Comparison of ENCODE assay signal across 18 mouse cellular contexts in the genomic region with DNA sequence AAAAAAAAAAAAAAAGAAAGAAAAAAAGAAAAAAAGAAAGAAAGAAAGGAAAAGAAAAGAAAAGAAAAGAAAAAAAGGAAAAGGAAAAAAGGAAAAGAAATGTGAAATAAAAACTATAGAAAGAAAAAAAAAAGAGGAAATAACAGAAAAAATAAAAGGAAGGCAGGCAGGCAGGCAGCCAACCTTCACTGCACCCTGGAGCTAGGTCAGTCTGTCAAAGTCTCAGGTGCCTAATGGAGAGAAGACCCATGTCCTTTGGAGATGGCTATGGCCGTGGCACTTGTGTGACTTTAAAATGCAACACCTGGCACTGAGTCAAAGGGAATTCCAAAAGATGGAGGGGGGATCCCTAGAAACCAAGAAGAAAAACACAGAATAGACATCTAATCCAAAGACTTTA. TPM values are rescaled to one million over a fixed set of nuclear protein-coding genes. Genes with fewer than 3 reads are reported as not detected.
DNase-seq lines count a peak whose midpoint lies in the region; TF ChIP-seq lines count a peak whose summit lies in the region.
"Had no signal": no experiment of that assay in that cellular context is flagged by ENCODE, and none has a peak within 500 bp of the region (broad histone marks: within the 10 kb centered on the region; RNA-seq: fewer than 3 reads in every experiment).

No protein-coding gene starts in this region.

- H3K27ac ChIP-seq in cerebellum, adult 2 months (ENCODE audit: insufficient read depth, low read length): no peak overlapping the region
- H3K27ac ChIP-seq in thymus, adult 2 months (ENCODE audit: control insufficient read depth, insufficient read depth, low read length): no peak overlapping the region
- H3K27ac ChIP-seq: embryonic facial prominence, embryonic 10.5 days; embryonic facial prominence, embryonic 12.5 days; forebrain, embryonic 13.5 days; forebrain, embryonic 15.5 days had no signal

- no peak overlapping the region for H3K4me3 ChIP-seq in cerebellum, adult 2 months (replicated peaks; ENCODE audit: insufficient read depth, low read depth, low read length)
- no peak overlapping the region for H3K4me3 ChIP-seq in thymus, adult 2 months (ENCODE audit: control insufficient read depth, insufficient read depth, low read length)
- H3K4me3 ChIP-seq: embryonic facial prominence, embryonic 10.5 days; embryonic facial prominence, embryonic 12.5 days; forebrain, embryonic 13.5 days; forebrain, embryonic 15.5 days had no signal

- TF ChIP-seq POLR2A in cerebellum, adult 2 months (IDR thresholded peaks at IDR 0.05; ENCODE audit: borderline replicate concordance, insufficient read depth, low read length): no peak
- TF ChIP-seq POLR2A in thymus, adult 2 months (IDR thresholded peaks at IDR 0.05; ENCODE audit: control insufficient read depth, extremely low read depth, insufficient read depth, low read length, poor library complexity): no peak

- WGBS in cerebellum, adult 2 months: 3% methylated on average over 1 of the region's 1 CpGs
- 72% methylated on average over 1 of the region's 1 CpGs for WGBS in thymus, adult 2 months

- peak; percentile 33 to 36 for DNase-seq in cerebellum, adult 2 months
- DNase-seq in cerebellum, adult 9-11 months: no peak
- DNase-seq in cerebellum, postnatal 14 days: peak; percentile 44 to 56
- no peak for DNase-seq in cerebellum, postnatal 4 days (ENCODE audit: low spot score in 2 of 2)
- DNase-seq in cerebellum, postnatal 36 days: peak; percentile 38 to 39
- no peak for DNase-seq in cerebellum, adult 11-12 months
- no peak for DNase-seq in thymus, adult 2 months
- DNase-seq: adrenal gland, adult 8-10 months; adrenal gland, postnatal 14 days; adrenal gland, postnatal 36 days; forebrain, postnatal 0 days had no signal

- H3K27me3 ChIP-seq in cerebellum, adult 2 months (ENCODE audit: control insufficient read depth, insufficient read depth, low read length): no peaks in the 10 kb centered on the region
- H3K27me3 ChIP-seq in thymus, adult 2 months (ENCODE audit: control insufficient read depth, insufficient read depth, low read length): no peaks in the 10 kb centered on the region
- H3K27me3 ChIP-seq: embryonic facial prominence, embryonic 12.5 days; forebrain, embryonic 13.5 days; forebrain, embryonic 15.5 days; Patski had no signal

- no peak for TF ChIP-seq CTCF in cerebellum, adult 2 months (IDR thresholded peaks at IDR 0.05; ENCODE audit: borderline replicate concordance, insufficient read depth, low read depth, low read length)
- TF ChIP-seq CTCF in thymus, adult 2 months (IDR thresholded peaks at IDR 0.05; ENCODE audit: borderline replicate concordance, control insufficient read depth, extremely low read depth, insufficient read depth, low read length, poor library complexity): no peak

- H3K4me1 ChIP-seq in cerebellum, adult 2 months (ENCODE audit: control insufficient read depth, insufficient read depth, low read length): peaks cover 3% of the 10 kb centered on the region; the same call in 1 of the 2 replicates
- no peaks in the 10 kb centered on the region for H3K4me1 ChIP-seq in thymus, adult 2 months (replicated peaks; ENCODE audit: control insufficient read depth, insufficient read depth, low read length)
- H3K4me1 ChIP-seq: embryonic facial prominence, embryonic 12.5 days; forebrain, embryonic 13.5 days; forebrain, embryonic 15.5 days had no signal

- H3K36me3 ChIP-seq in thymus, adult 2 months (ENCODE audit: control insufficient read depth, insufficient read depth, low read length): no peaks in the 10 kb centered on the region
- H3K36me3 ChIP-seq: embryonic facial prominence, embryonic 10.5 days; embryonic facial prominence, embryonic 12.5 days; forebrain, embryonic 15.5 days had no signal

RNA-seq across cellular contexts. Expression of gene 1810062G17Rik, which starts 12.6 kb away (rescaled TPM):
- polyA plus RNA-seq in cerebellum, adult 2 months (2012; rRNA removed): 0.28 and 0.40 TPM in 2 replicates
- 1.2 and 1.5 TPM in 2 replicates for polyA plus RNA-seq in thymus, adult 2 months (2012; rRNA removed)
- polyA plus RNA-seq: forebrain, embryonic 15.5 days had no signal

RNA-seq across cellular contexts. Expression of gene Anxa5, which starts 12.7 kb away (rescaled TPM):
- polyA plus RNA-seq in cerebellum, adult 2 months (2012; rRNA removed): 161 and 177 TPM in 2 replicates
- 374 and 442 TPM in 2 replicates for polyA plus RNA-seq in thymus, adult 2 months (2012; rRNA removed)

RNA-seq across cellular contexts. Expression of gene Gm11549, which starts 33.2 kb away (rescaled TPM):
- polyA plus RNA-seq in cerebellum, adult 2 months (2012; rRNA removed): 0.10 TPM in 2 replicates
- 0.22 and 0.30 TPM in 2 replicates for polyA plus RNA-seq in thymus, adult 2 months (2012; rRNA removed)
- polyA plus RNA-seq: activated CD4-positive, CD25-positive, alpha-beta regulatory T cell, adult 4 months; C2C12; embryonic facial prominence, embryonic 10.5 days; Patski had no signal

Comparison
In these comparisons a context has a peak if more than half of its experiments do, and no peak if none do; other contexts are left out.
1. DNase-seq: peak in cerebellum, adult 2 months (2 of 2), cerebellum, postnatal 14 days (2 of 2) and cerebellum, postnatal 36 days (2 of 2); none in cerebellum, adult 9-11 months (single experiment), cerebellum, postnatal 4 days (0 of 2), cerebellum, adult 11-12 months (single experiment) and thymus, adult 2 months (single experiment).